Mouse (Mus musculus): ENCODE measurements around the gene Barx2.

DNA sequence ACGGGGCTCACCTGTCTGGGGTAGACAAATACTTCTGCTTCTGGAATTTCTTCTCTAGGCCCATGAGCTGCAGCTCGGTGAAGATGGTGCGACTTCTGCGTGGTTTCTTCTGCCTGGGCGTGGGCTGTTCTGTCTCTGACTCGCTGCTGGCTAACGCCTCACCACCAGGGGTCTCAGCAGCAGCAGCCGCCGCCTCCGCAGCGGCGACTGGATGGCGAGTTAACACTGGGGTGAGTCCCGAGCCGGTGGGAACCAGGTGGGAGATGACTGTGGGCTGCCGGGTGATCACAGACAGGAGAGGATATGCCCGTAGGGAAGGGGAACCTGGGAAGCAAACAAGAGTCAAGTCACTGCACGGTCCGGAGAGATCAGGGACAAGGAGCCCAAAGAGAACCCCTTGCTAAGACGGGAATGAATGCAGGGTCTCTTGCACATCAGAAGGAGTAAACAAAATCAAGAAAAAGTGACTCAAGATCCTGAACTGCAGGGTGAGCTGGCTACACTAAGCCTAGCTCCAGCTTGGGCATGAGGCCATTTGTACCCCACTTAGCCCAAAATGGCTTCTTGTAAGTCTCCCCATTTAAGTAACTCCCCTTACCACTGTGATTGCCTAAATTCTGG, 54.4 kb downstream of the Barx2 start:
- TF ChIP-seq GATA1 (IDR thresholded peaks at IDR 0.05; ENCODE audit: borderline replicate concordance, low read length) (no peak), FLI1 (IDR thresholded peaks at IDR 0.05; ENCODE audit: low read length) (no peak)
